Mouse (Mus musculus) embryonic facial prominence, embryonic 15.5 days (tissue): ENCODE measurements around the gene Lrrc57. TPM values are rescaled to one million over a fixed set of nuclear protein-coding genes. Genes with fewer than 3 reads are reported as not detected.
A peak's percentile ranks its signal among the peaks of the same experiment; 100 is the strongest.

ENCODE experiments used
- ATAC-seq: fragments of 200-750 bp; cut with Nextera tagmentation; 2 replicates; pipeline ENCODE4 v1.8.0; 2017; ENCODE audit warnings: low read depth, moderate TSS enrichment; ENCODE audit not compliant: insufficient number of reproducible peaks, low FRiP score, low TSS enrichment
- H3K27ac ChIP-seq: fragments of 300-500 bp; sonication (generic); replicated peaks from 2 replicates; pipeline ENCODE4 v1.5.1; 2015; ENCODE audit warnings: mild to moderate bottlenecking, inconsistent platforms
- H3K27me3 ChIP-seq: fragments of 300-500 bp; sonication (generic); 2 replicates; pipeline ENCODE4 v1.6.1; 2015; ENCODE audit warnings: inconsistent platforms
- H3K36me3 ChIP-seq: fragments of 300-500 bp; sonication (generic); 2 replicates; pipeline ENCODE4 v1.6.1; 2015; ENCODE audit warnings: mild to moderate bottlenecking, inconsistent platforms
- H3K4me1 ChIP-seq: fragments of 300-500 bp; sonication (generic); 2 replicates; pipeline ENCODE4 v1.6.1; 2015; ENCODE audit warnings: inconsistent platforms
- H3K4me2 ChIP-seq: fragments of 300-500 bp; sonication (generic); replicated peaks from 2 replicates; pipeline ENCODE4 v1.6.1; 2015; ENCODE audit warnings: mild to moderate bottlenecking, inconsistent platforms
- H3K4me3 ChIP-seq: fragments of 300-500 bp; sonication (generic); replicated peaks from 2 replicates; pipeline ENCODE4 v1.5.1; 2015; ENCODE audit warnings: mild to moderate bottlenecking, inconsistent platforms
- H3K9ac ChIP-seq: fragments of 300-500 bp; sonication (generic); 2 replicates; pipeline ENCODE4 v1.6.1; 2015; ENCODE audit warnings: inconsistent platforms
- H3K9me3 ChIP-seq: fragments of 300-500 bp; sonication (generic); replicated peaks from 2 replicates; pipeline ENCODE4 v1.6.1; 2016; ENCODE audit warnings: inconsistent platforms
- WGBS: fragments of 180-500 bp; shearing (Covaris S2); methylation state at CpG from one replicate; pipeline ENCODE4 v1.1.7; 2015; 5-methylcytosine and 5-hydroxymethylcytosine counted together
- polyA plus RNA-seq: library from polyadenylated mRNA; unstranded; fragments of >200 nt; fragmentation: Nextera tagmentation; extraction: Ambion mirVana; gene quantifications from 2 replicates; pipeline ENCODE4 v1.2.1, GENCODE M21; 2015

Lrrc57 gene
- polyA plus RNA-seq, 1 experiment from 2014 or later = 26.3 TPM

GRCm38 (mm10) chr2:120631521-120631920 lies 22.2 kb upstream of the Lrrc57 start:
- H3K9ac ChIP-seq = no peak overlapping the region
- 78% methylated on average over 2 of the region's 2 CpGs for WGBS
- H3K9me3 ChIP-seq = no peaks in the 10 kb centered on the region
- H3K4me2 ChIP-seq = no peak overlapping the region
- H3K4me3 ChIP-seq = no peak overlapping the region
- no peak overlapping the region for H3K27ac ChIP-seq
- no peaks in the 10 kb centered on the region for H3K27me3 ChIP-seq
- ATAC-seq = no peak
- peaks cover 15% of the 10 kb centered on the region; the same call in 1 of the 2 replicates for H3K4me1 ChIP-seq
- peaks cover 19% of the 10 kb centered on the region; the same call in 1 of the 2 replicates for H3K36me3 ChIP-seq

- H3K4me3 ChIP-seq = no peak overlapping the region
- no peak for ATAC-seq
- H3K9ac ChIP-seq = no peak overlapping the region
- peaks cover 15% of the 10 kb centered on the region; the same call in 1 of the 2 replicates for H3K4me1 ChIP-seq
- H3K27ac ChIP-seq = no peak overlapping the region
- H3K4me2 ChIP-seq = peak overlapping the region; percentile 24; the same call in 1 of the 2 replicates
- H3K9me3 ChIP-seq = no peaks in the 10 kb centered on the region
- 65% methylated on average over 2 of the region's 2 CpGs for WGBS
- H3K27me3 ChIP-seq = no peaks in the 10 kb centered on the region
- H3K36me3 ChIP-seq = peaks cover 19% of the 10 kb centered on the region; the same call in 1 of the 2 replicates
Observed at GRCm38 (mm10) chr2:120630655-120631054, 21.3 kb upstream of the Lrrc57 start.

- H3K4me2 ChIP-seq = peak overlapping the region; percentile 74; the same call in 1 of the 2 replicates
- no peaks in the 10 kb centered on the region for H3K27me3 ChIP-seq
- no peaks in the 10 kb centered on the region for H3K9me3 ChIP-seq
- no peak for ATAC-seq
- peak overlapping the region; percentile 68; the same call in 1 of the 2 replicates for H3K4me3 ChIP-seq
- no peak overlapping the region for H3K9ac ChIP-seq
- H3K27ac ChIP-seq = no peak overlapping the region
- WGBS = 72% methylated on average over 2 of the region's 2 CpGs
- H3K4me1 ChIP-seq = peaks cover 15% of the 10 kb centered on the region; the same call in 1 of the 2 replicates
- H3K36me3 ChIP-seq = peaks cover 16% of the 10 kb centered on the region; the same call in 1 of the 2 replicates
Observed at GRCm38 (mm10) chr2:120630246-120630645, 20.9 kb upstream of the Lrrc57 start.

- Histone ChIP-seq H3K4me3 (peak within 1 kb of the TSS; percentile 68), H3K4me1 (peaks cover 15% of the 10 kb centered on the region; the same call in 1 of the 2 replicates), H3K9me3 (no peaks in the 10 kb centered on the region), H3K36me3 (peaks cover 9% of the 10 kb centered on the region; the same call in 1 of the 2 replicates), H3K27ac (0 out of 2 replicates have a peak within 1 kb of the TSS, but pooled peaks have one; percentile 34), H3K4me2 (peak within 1 kb of the TSS; percentile 74), H3K27me3 (no peaks in the 10 kb centered on the region), H3K9ac (peak within 1 kb of the TSS; percentile 48)
- ATAC-seq = peak; percentile 100
- 3% methylated on average over 36 of the region's 36 CpGs for WGBS
Observed at GRCm38 (mm10) chr2:120628886-120629735, 19.8 kb upstream of the Lrrc57 start, which contains the start of gene Stard9. TSS of gene Stard9 (plus strand) at chr2:120629121.

- H3K4me2 ChIP-seq = peak overlapping the region; percentile 74
- WGBS = 25% methylated on average over 10 of the region's 10 CpGs
- peaks cover 15% of the 10 kb centered on the region; the same call in 1 of the 2 replicates for H3K4me1 ChIP-seq
- H3K9me3 ChIP-seq = no peaks in the 10 kb centered on the region
- H3K27ac ChIP-seq = 0 out of 2 replicates have a peak overlapping the region, but pooled peaks have one; percentile 34
- H3K36me3 ChIP-seq = 0 out of 2 replicates have a peak, but pooled peaks cover 6% of the 10 kb centered on the region
- no peak for ATAC-seq
- peak overlapping the region; percentile 68 for H3K4me3 ChIP-seq
- no peaks in the 10 kb centered on the region for H3K27me3 ChIP-seq
- 0 out of 2 replicates have a peak overlapping the region, but pooled peaks have one; percentile 21 for H3K9ac ChIP-seq
Observed at GRCm38 (mm10) chr2:120628076-120628865, 19.0 kb upstream of the Lrrc57 start.

GRCm38 (mm10) chr2:120622920-120623319 lies 13.6 kb upstream of the Lrrc57 start:
- Histone ChIP-seq H3K4me2 (no peak overlapping the region), H3K9me3 (no peaks in the 10 kb centered on the region), H3K27me3 (no peaks in the 10 kb centered on the region), H3K4me1 (no peaks in the 10 kb centered on the region), H3K27ac (no peak overlapping the region), H3K36me3 (peaks cover 13% of the 10 kb centered on the region), H3K4me3 (no peak overlapping the region), H3K9ac (no peak overlapping the region)
- no peak for ATAC-seq

- Histone ChIP-seq H3K4me1 (no peaks in the 10 kb centered on the region), H3K9ac (no peak overlapping the region), H3K4me3 (no peak overlapping the region), H3K27ac (no peak overlapping the region), H3K36me3 (peaks cover 34% of the 10 kb centered on the region), H3K9me3 (no peaks in the 10 kb centered on the region), H3K27me3 (no peaks in the 10 kb centered on the region), H3K4me2 (no peak overlapping the region)
- ATAC-seq = no peak
- 93% methylated on average over 1 of the region's 1 CpGs for WGBS
Observed at GRCm38 (mm10) chr2:120619538-120619937, 10.2 kb upstream of the Lrrc57 start.

- no peak for ATAC-seq
- no peak overlapping the region for H3K4me2 ChIP-seq
- no peaks in the 10 kb centered on the region for H3K9me3 ChIP-seq
- H3K27me3 ChIP-seq = no peaks in the 10 kb centered on the region
- H3K27ac ChIP-seq = no peak overlapping the region
- H3K36me3 ChIP-seq = peaks cover 40% of the 10 kb centered on the region
- H3K4me3 ChIP-seq = no peak overlapping the region
- no peaks in the 10 kb centered on the region for H3K4me1 ChIP-seq
- no peak overlapping the region for H3K9ac ChIP-seq
- WGBS = 89% methylated on average over 5 of the region's 5 CpGs
Observed at GRCm38 (mm10) chr2:120616279-120617163, 7.2 kb upstream of the Lrrc57 start.

GRCm38 (mm10) chr2:120606021-120606690 lies 3.2 kb downstream of the Lrrc57 start:
- H3K27me3 ChIP-seq = no peaks in the 10 kb centered on the region
- H3K36me3 ChIP-seq = peaks cover 6% of the 10 kb centered on the region
- no peak overlapping the region for H3K4me3 ChIP-seq
- no peak overlapping the region for H3K4me2 ChIP-seq
- H3K4me1 ChIP-seq = peaks cover 9% of the 10 kb centered on the region
- H3K27ac ChIP-seq = no peak overlapping the region
- no peak overlapping the region for H3K9ac ChIP-seq
- no peaks in the 10 kb centered on the region for H3K9me3 ChIP-seq
- 87% methylated on average over 6 of the region's 6 CpGs for WGBS
- ATAC-seq = no peak

- Histone ChIP-seq H3K4me1 (no peaks in the 10 kb centered on the region), H3K27ac (no peak overlapping the region), H3K4me2 (no peak overlapping the region), H3K9ac (no peak overlapping the region), H3K9me3 (no peaks in the 10 kb centered on the region), H3K4me3 (no peak overlapping the region), H3K36me3 (peaks cover 57% of the 10 kb centered on the region), H3K27me3 (no peaks in the 10 kb centered on the region)
- 93% methylated on average over 4 of the region's 4 CpGs for whole genome bisulfite sequencing
- ATAC-seq = no peak
Observed at GRCm38 (mm10) chr2:120599506-120599905, 9.8 kb downstream of the Lrrc57 start.
